Mouse (Mus musculus) 3134 (cell line): ENCODE data around the gene Cckbr.
A peak's percentile ranks its signal among the peaks of the same experiment; 100 is the strongest.
"Not testable (repeated sequence)": the region's sequence is repeated elsewhere in the genome, so short reads cannot be mapped to it uniquely, and the experiment has no call there.

ENCODE experiments used
- DNase-seq: peaks from one replicate; pipeline ENCODE4 v3.0.0-alpha.2; 2011; ENCODE audit warnings: low spot score; ENCODE audit not compliant: insufficient read length; ENCODE audit errors: extremely low read depth

Cckbr gene

DNA sequence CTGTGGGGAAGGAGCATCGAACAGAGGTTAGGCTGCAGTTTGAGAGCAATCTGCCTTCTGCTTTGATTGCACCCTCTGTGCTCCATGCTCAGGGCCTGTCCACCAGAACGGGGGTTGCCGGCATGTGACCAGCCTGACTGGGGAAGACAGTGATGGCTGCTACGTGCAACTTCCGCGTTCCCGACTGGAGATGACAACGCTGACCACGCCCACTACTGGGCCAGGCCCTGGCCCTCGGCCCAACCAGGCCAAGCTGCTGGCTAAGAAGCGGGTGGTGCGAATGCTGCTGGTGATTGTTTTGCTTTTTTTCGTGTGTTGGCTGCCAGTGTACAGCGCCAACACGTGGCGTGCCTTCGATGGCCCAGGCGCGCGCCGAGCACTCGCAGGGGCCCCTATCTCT, 9.3 kb downstream of the Cckbr start:
- no peak for DNase-seq

DNA sequence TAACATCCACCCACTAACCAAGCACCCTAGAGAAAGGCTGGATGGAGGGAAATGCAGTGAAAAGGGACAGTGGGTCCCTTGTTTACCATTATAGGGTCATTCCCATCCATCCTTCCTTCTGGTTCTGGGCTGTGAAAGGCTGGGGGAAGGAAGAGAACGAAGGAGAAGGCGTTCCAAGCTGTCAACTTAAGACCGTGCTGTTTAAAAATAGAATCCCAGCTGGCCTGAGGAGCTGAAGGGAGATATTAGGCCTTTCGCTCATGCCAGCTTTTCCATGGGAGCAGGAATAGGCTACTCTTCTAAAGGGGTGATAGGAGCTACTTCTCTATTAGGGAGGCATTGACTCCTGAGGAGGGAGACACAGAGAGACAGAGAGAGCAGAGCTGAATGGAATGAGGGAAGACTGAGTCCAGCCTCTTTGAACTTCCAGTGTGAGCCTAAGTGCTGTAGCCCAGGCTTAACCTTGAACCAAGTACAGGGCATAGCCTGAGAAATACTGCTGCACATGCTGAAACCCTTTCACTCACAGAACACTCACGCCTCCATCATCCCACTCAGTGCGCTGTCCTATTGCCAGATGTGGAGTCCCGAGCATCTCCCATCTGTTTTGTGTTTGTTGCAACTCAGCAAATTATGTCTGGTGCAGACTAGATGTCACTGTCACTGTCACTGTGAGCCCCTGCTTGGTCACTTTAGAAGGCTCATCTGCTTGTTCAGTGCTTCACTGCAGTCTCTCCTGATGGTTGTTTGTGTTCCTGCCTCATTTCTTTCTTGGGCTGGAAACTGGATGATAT, 12.6 kb downstream of the Cckbr start:
- DNase-seq: no peak

DNA sequence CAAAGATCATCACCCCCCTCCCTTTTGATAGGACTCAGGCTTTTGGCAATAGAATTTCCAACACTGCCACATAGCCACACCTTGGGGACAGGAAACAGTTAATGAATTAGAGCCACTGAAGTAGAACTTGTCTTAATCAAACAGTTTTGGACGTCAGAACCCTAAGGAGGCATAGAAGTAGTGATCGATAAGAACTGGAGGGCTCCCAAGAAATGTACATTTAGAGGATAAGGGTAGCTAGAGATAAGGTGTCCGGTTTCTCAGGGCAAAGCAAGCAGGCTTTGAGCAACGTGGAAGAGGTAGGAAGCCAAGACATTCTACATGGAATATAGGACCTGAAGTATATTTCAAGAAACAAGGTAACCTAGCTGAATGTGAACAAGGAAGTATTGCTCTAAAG, 15.9 kb downstream of the Cckbr start:
- DNase-seq: no peak

DNA sequence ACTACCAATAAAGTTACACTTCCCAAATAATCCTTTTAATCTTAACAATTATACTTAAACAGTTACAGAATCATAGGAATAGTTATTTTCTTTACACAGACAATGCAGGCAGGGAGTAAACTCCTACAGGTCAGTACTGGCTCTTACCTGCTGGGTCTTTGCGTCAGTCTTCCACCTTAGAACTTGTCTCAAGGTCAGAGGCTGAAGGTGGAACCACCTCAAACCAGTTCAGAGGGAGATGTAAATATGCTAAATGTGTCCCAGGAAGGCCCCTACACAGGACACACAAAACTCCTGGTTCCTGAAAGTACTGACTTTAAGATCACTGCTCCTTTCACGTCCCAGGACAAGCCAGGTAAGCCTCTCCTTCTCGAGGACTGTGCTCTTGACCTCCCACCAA, 19.5 kb downstream of the Cckbr start:
- DNase-seq: no peak

DNA sequence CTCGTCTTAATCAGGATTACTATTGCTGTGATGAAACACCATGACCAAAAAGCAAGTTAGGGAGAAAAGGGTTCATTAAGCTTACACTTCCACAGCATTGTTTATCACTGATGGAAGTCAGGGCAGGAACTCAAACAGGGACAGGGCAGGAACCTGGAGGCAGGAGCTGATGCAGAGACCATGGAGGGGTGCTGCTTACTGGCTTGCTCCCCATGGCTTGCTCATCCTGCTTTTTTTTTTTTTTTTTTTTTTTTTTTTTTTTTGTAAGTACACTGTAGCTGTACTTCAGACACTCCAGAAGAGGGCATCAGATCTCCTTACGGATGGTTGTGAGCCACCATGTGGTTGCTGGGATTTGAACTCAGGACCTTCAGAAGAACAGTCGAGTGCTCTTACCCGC, 27.8 kb downstream of the Cckbr start:
- DNase-seq: not testable (repeated sequence)

DNA sequence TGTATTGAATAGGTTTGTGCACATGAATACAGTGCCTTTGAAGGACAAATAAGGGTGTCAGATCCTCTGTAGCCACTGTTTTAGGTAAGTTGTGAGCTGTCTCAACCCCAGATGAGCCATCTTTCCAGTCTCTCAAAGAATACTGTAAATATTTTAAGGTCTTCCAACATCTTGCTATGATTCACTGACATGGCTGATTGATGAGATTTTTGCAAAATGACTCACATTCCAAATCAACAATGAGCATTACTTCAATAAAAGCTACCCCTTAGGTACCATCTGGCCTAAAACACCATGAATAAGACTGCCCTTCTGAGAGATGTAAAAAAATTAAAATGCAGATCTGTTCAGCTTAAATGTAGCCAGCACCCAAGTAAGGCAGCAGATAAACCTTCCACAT, 33.0 kb downstream of the Cckbr start:
- no peak for DNase-seq

DNA sequence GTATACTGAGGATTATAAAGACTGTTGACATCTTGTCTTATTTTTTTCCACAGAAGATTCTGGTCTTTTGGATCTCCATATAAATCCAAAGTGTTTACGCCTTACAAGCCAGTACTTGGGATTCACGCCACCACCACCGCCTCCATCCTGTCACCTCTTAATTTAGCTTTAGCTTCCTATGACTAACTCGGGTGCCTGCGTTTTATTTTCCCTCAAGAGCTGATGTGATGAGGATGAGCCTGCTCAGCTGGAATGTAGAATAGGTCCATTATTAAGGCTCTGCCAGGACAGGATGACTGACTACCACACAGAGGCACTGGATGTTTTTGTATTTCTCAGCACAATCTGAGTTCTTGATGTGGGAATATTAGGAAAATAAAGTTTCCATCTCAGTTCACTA, 40.0 kb downstream of the Cckbr start:
- not testable (repeated sequence) for DNase-seq

DNA sequence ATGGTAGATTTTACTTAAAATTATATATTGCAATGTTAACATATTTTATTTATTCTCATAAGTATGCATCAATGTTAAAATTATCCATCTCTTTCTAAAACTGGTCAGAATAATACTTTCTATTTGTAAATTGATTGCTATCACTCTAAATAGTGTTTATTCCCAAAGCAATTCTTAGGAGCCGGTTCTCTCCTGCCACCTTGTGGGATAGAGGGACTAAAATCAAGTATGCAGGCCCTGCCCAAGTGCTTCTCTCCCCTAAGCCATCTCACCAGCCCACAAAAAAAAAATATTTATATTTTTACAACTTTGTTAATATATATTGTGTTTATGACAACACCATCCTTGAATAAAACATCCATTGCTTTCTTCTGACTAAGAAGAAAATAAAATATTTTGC, 47.1 kb downstream of the Cckbr start:
- no peak for DNase-seq

DNA sequence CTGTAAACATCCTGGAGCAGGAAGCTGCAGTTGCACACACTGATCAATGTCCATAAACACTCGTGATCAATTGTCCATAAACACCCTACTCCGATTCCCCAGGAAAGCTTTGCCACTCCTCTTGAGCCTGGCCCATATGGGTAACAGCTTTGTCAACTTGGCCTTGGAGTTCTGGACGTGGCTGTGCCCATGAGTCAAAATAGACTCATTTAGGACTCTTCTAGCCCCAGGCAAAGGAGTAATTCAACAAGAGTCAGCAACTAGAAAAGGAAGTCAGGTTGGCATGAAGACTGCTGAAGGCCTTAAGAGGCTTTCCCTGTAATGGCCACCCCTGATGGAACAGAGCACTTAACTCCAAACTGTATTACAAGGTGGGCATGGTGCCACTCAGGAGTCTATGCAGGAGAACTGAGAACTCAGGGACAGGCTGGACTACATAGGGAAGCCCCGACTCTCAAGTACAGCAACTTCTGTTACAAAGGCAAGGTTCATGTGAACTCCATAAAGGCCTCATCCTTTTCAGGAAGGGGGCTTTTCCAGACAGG, 49.3 kb downstream of the Cckbr start:
- no peak for DNase-seq

DNA sequence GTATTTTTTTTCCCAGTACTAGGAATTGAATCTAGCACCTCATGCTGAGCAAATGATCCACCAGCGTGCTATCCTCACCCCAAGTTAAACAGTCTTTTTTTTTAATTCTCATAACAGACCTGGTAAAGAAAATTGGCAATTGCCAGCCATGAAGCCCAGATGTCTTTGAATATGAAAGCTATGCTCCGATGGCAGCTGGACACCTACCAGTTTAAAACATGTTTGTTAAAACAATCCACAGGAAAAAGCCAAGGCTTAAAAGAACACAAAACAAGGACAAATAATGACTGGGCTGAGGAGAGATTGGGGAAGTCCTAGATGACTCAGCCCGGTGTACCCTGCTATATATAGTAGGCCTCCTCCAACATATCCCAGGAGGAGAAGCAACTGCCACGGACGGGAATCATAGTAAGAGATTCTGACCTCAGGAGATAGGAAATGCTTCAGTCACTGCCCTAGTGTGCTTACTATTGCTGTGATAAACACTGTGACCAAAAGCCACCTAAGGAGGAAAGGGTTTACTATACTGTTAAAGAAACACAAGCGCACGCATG, 49.9 kb downstream of the Cckbr start:
- no peak for DNase-seq

DNA sequence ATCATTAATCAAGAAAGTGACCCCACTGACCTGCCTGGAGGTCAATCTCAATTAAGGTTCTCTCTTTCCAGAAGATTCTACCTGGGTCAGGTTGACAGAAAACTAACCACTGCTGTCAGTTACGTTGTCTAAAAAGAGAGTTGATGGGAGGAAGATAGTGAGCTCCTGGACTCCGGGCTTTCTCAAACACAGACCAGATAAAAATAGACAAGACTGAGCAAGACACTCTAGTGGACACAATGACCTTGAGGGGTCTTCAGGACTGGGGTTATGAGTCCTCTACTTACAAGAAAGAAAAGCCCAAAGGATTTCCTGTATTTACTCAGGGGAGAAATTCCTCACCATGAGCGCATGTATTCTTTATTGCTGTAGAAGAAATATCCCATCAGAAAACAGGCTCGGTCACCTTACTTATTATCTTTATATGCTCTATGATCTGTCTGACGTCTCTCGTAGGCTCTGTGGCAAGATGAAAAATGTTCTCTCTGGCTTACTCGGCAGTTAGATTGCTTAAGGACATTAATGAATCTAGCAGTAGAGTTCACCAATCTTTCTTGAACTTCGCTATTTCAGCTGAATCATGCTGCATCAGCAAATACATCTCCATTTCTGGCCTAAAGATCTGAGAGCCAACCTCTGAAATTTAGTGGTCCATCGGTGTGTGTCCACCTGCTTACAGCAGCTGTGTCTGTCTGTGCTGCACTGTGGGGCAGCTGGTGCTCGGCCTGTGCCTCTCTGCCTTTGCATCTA, 51.3 kb downstream of the Cckbr start:
- DNase-seq: no peak

DNA sequence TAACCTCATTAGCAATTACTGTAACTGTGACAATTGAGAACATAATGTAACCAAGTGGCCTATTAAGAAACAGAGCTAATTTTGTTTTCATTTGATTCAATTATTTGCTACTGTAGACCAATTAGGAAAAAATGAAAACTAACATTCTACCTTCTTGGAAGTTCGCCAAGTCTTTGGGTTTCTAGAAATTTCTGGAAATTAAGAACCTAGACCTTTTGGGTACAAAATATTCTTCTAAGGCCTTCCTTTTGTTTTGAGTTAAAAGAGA, 51.8 kb downstream of the Cckbr start:
- no peak for DNase-seq

DNA sequence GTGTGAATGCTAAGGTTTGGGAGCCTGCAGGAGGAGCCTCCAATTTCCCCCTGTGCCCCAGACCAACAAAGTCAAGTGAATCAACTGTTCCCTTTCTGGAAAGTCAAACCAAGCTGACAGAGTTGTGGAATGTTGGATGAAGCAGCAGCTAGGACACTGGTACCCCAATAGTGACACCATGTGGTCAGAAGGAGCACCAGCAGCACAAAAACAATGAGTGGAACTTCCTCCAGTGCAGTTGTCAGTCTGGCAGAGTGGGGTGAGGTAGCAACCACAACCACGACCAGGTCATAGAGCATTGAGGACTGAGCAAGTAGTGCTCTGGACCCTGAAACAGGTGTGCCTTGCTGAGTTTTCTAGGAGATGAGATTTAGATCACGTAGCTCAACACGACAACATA, 52.3 kb downstream of the Cckbr start:
- peak; percentile 53 for DNase-seq

DNA sequence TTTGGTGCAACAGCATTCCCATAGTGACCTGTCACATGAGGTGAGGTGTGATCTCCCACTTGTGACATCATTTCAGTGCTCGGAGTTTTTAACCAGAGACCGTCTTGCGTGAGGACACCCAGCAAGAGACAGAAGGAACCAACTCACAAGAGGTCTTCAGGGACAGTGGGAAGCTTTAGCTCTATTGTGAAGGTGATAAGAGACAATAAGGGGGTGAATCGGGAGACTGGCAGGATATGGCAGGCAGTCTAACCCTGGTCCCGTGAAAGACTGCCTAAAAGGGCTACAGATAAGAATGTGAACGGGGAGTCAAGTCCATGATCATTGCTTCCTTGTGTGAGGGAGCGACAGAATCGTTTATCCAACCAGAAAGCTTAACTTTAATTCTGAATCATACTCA, 52.8 kb downstream of the Cckbr start:
- DNase-seq: no peak

DNA sequence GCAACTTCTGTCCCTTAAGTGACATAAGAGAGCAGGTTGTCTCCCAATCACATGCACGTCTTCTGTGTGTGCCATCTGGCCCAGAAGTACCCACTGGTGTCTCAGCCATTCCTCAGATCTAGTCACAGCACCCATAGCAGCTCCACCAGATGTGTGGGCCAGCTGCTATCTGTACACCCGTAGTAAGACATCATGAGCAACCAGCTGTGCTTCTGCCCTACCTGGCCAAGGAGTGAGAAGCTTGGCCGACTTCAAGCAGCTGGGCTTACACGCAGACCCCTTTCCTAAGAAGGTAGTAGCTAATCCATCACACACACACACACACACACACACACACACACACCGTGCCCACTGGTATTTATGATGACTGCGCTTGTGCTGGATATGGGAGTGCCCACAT, 53.7 kb downstream of the Cckbr start:
- DNase-seq: no peak

DNA sequence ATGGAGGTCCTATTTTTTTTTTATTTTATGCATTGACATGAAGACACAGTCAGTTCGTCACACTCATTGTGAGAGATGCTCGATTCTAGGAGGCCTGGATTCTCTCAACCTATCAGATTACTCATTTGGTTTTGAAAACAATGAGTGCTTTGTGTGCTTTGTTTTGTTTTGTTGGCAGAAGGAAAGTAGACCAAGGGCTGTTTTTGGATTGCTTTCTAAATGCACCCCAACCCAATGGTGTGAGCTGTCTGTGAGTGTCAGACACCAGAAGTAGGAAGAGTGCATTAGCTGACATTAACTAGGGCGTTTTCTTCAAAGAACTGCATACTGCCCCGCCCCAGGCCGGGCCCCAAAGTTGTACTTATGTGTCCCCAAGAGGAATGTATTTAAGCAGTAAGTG, 54.5 kb downstream of the Cckbr start:
- no peak for DNase-seq

DNA sequence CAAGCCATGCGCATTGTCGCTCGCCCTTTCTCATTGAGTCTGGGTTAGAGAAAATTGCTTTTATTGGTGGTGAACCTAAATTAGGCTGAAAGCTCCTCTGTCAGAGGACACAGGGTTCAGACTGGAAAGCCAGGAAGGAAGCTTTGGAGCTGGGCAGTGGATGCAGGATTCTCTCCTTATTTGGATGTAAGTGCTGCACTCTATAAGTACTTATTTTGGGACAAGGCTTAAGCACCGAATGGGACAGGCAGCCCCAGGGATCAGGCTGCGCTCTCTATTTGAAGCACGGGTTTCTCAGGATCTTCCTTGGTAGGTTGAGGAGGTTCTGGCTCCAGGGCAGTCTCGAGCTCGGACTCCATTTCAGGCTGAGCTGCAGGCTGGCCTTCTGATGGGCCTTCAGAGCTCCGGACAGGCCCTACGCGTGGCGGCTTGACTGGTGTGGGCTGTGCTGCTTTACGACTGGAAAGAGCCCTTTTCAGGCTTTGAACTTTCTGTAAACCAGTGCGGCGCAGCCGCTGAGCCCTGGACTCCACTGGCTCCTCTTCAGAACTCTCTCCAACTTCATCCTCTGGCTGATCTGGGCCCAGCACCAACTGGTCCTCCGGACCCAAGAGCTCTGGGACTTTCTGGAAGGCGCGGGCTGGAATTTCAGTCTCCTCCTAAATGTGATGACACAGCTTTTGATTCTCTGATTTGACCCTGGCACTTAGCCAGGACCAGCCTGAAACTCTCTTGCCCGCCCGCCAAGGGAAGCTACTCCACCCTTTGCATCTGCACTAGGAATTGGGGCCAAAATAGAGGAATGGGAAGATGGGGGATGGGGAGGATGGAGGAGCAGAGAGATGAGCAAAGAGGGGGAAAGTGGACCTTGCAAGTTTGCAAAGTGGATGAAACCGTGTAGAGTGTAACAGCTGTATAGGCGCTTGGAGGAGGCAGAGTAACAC, 55.3 kb downstream of the Cckbr start:
- DNase-seq: peak; percentile 68

DNA sequence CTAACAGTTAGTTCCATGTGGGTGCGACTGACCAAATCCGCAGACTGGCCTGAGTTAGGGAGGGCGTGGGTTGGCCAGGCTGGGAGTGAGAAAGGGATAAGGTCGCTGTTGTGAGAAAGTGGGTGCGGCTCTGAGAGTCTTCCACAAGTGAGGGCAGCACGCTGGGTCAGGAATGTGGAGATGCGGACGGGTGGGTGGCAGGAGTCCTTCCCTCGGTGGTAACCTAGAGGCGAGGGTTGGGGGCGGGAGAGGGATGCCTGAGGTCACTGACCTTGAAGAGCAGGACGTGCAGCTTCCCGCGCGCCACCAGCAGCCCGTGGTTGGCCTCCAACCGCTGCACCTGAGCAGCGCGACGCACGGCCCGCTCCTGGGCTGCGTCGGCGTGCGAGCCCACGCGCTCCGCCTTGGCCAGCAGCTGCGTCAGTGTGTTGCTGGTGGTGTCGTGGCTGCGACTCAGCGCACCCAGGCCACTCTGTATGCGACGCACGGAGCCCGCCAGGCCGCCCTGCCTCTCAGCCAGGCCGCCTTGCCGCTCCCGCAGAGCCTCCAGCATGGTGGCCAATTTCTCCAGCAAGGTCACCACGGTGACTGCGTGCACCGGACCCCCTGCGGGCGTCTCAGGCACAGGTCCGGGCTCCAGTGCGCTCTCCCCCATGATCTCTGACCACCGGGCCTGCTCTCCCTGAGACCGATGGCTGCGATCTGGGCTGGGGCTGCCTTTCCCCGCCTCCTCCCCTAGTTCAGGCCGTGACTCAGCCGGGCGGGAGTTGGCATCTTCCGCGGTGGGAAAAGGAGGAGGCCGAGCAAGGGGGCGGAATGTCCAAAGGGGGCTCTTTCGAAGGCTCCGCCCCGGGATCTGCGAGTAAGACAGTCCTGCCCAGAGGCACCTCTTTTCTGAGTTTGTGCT, 56.2 kb downstream of the Cckbr start, which contains the start of gene Cavin3:
Gene Cavin3, minus strand, starts transcription at position 796 of the 907 bp plus-strand sequence.
- DNase-seq: peak; percentile 90

DNA sequence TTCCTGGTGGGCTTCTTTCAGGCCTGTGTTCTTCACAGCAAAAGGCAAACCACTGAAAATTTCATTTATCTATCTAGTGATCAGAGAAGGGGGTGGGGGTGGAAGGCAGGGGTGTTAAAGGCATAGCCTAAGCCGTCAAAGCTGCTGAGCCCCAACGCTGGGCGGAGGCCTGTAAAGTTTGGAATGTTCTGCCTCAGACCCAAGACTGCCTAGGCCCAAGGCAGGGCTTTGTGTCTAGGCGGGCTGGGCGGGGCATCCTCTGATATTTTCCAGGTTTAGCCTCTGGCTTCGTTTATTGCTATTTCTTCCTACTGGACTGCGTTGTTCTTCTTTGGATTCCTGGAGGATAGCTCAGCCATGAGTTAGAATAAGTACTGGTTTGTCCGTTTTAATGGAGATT, 56.9 kb downstream of the Cckbr start:
- DNase-seq: no peak

DNA sequence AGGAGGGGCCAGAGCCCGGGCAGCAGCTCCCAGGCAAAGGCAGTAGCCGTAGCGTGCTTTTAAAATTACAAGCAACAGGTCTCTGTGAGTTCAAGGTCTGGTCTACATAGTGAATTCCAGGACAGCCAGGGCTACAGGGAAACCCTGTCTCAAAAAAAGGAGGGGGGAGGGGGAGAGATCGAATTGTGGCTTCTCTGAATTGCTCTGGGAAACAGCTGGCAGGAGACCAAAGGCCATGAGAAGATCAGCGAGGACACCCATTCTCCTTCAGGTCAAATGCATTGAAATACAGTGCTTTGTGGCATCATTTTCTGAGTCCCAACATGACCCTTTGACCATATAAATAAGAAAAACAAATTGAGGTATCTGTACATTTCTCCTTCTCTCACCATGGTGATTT, 59.5 kb downstream of the Cckbr start:
- no peak for DNase-seq
